Mouse (Mus musculus) liver, adult 2 months (tissue): ENCODE results near the gene Plxna4.

Experiments
- CTCF ChIP-seq: fragments of 200-500 bp; IDR thresholded peaks from 2 replicates; pipeline ENCODE4 v1.5.1; 2011; ENCODE audit warnings: low read depth, low read length, control low read depth
- POLR2A ChIP-seq: fragments of 200-500 bp; IDR thresholded peaks from 2 replicates; pipeline ENCODE4 v1.6.1; 2011; ENCODE audit warnings: low read length, control low read depth; ENCODE audit not compliant: insufficient read depth; ENCODE audit errors: extremely low read depth

DNA sequence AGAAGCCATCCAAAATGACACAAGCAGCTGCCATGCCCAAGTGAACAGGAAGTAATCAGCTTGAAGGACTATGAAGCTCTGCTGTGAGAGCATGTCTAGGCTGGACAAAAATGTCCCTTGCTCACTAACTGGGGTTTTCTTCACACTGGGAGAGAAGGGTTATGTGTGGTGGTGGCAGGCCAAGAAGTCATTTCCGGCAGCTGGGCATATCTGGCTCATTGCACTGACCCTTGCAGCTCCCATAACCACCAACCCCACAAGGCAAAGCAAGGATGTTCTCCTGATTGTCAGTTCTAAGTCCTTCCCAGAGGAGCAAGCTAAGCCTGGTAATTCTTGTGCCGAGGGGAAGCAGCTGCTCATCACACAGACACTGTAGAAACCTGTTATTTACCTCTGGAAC is 239.0 kb downstream of the Plxna4 start:
- TF ChIP-seq POLR2A = no peak
- TF ChIP-seq CTCF = no peak
